Mouse (Mus musculus) heart, adult 2 months (tissue): ENCODE results near the gene Fam102b.

Source experiments
- CTCF ChIP-seq: fragments of 200-600 bp; IDR thresholded peaks from 2 replicates; pipeline ENCODE4 v1.8.1; 2022; ENCODE audit warnings: antibody characterized with exemption, mild to moderate bottlenecking, moderate library complexity
- POLR2A ChIP-seq: fragments of 200-500 bp; IDR thresholded peaks from 2 replicates; pipeline ENCODE4 v1.6.1; 2011; ENCODE audit warnings: mild to moderate bottlenecking, low read depth, low read length, control low read depth; ENCODE audit not compliant: insufficient read depth

- TF ChIP-seq POLR2A (no peak), CTCF (no peak)
Measured at GRCm38 (mm10) chr3:109046428-109046827, 19.0 kb upstream of the Fam102b start.
